Mouse (Mus musculus) CH12.LX (cell line): ENCODE data around the gene Nup210.

Experiments used
- CTCF ChIP-seq, 2 experiments: IDR thresholded peaks in 1 of 2; conservative IDR thresholded peaks in 1 of 2; 2 replicates each; pipeline ENCODE4 v1.5.1; 2011 to 2012; ENCODE audit warnings: low read depth in 2 of 2, low read length in 2 of 2, improper control_type of control experiment in 1 of 2, inconsistent platforms in 1 of 2, mild to moderate bottlenecking in 1 of 2, moderate library complexity in 1 of 2
- E2F4 ChIP-seq: IDR thresholded peaks from 2 replicates; pipeline ENCODE4 v1.6.1; 2011; ENCODE audit warnings: low read depth, low read length, improper control_type of control experiment; ENCODE audit not compliant: insufficient replicate concordance
- EP300 ChIP-seq: IDR thresholded peaks from 2 replicates; pipeline ENCODE4 v1.6.1; 2011; ENCODE audit warnings: low read length, improper control_type of control experiment
- MAX ChIP-seq: IDR thresholded peaks from 2 replicates; pipeline ENCODE4 v1.6.1; 2011; ENCODE audit warnings: low read length, improper control_type of control experiment
- MEF2A ChIP-seq: IDR thresholded peaks from 2 replicates; pipeline ENCODE4 v1.6.1; 2014; ENCODE audit warnings: low read depth, mild to moderate bottlenecking, inconsistent platforms, low read length, improper control_type of control experiment, borderline replicate concordance
- NELFE ChIP-seq: IDR thresholded peaks from 2 replicates; pipeline ENCODE4 v1.6.1; 2011; ENCODE audit warnings: low read depth, low read length, improper control_type of control experiment
- POLR2A ChIP-seq: IDR thresholded peaks from 2 replicates; pipeline ENCODE4 v1.6.1; 2011; ENCODE audit warnings: low read depth, mild to moderate bottlenecking, improper control_type of control experiment, low read length
- RCOR1 ChIP-seq: conservative IDR thresholded peaks from 2 replicates; pipeline ENCODE4 v1.6.1; 2012; ENCODE audit warnings: low read depth, mild to moderate bottlenecking, inconsistent platforms, low read length, improper control_type of control experiment
- ZKSCAN1 ChIP-seq: IDR thresholded peaks from 2 replicates; pipeline ENCODE4 v1.6.1; 2012; ENCODE audit warnings: low read depth, inconsistent platforms, low read length, improper control_type of control experiment, borderline replicate concordance
- ZNF384 ChIP-seq: IDR thresholded peaks from 2 replicates; pipeline ENCODE4 v1.6.1; 2012; ENCODE audit warnings: low read depth, low read length, improper control_type of control experiment, inconsistent platforms

DNA sequence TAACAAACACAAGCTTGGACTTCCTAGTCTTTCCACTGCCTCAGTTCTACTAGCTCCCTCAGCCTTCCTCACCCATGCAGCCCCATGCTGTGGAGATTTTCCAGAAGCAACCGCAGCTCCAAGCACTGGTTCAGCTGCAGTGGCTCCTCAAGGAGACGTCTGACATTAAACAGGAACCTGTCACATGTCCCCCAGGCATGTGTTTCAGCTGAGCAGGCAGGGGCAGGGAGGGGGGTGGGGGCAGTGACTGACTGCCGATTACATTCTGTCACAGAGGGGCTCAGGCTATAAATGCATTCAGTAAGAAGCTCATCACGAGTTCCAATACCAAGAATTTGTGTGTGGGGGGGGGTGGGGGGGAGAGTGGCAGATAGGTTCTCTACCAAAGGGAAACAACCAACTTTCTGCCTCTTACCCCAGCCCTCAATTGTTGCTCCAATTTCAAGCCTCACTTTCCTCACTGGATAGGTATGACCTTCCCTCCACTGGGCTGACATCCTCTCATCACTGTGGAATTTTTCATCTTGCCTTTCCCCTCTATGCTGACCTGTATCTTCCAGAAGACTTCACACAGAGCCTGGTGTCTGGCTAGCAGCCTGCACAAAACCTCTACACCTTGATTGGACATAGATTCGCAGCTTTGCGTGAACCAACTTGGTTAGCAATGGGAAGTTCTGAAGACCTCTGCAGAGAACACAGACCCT, 71.8 kb downstream of the Nup210 start:
- no peak for TF ChIP-seq EP300
- TF ChIP-seq RCOR1, result no peak
- TF ChIP-seq POLR2A, result no peak
- TF ChIP-seq E2F4, result no peak
- no peak for TF ChIP-seq CTCF (conservative IDR thresholded peaks at IDR 0.05 in 1 of 2, IDR thresholded peaks at IDR 0.05 in 1 of 2; ENCODE audit: low read depth in 2 of 2, low read length in 2 of 2)
- TF ChIP-seq NELFE, result no peak
- TF ChIP-seq MAX, result no peak
- no peak for TF ChIP-seq ZKSCAN1
- no peak for TF ChIP-seq ZNF384
- TF ChIP-seq MEF2A, result no peak
